Mouse (Mus musculus): ENCODE results near the gene Sap30bp. TPM values are rescaled to one million over a fixed set of nuclear protein-coding genes. Genes with fewer than 3 reads are reported as not detected.

The Sap30bp gene
- total and polyA plus RNA-seq, 2 experiments from 2014 or later, result 17.9 to 19.0 TPM

- TF ChIP-seq CTCF (IDR thresholded peaks at IDR 0.05; ENCODE audit: low read depth) (no peak), EP300 (IDR thresholded peaks at IDR 0.05; ENCODE audit: low read depth) (no peak)
- Histone ChIP-seq H3K36me3 (replicated peaks; ENCODE audit: control insufficient read depth, insufficient read depth, low read length) (peaks cover 33% of the 10 kb centered on the region), H3K9me3 (replicated peaks; ENCODE audit: control insufficient read depth, low read length) (no peaks in the 10 kb centered on the region), H3K27me3 (ENCODE audit: control insufficient read depth, insufficient read depth, low read length) (no peaks in the 10 kb centered on the region), H3K27ac (ENCODE audit: low read depth) (no peak overlapping the region), H3K4me1 (ENCODE audit: control insufficient read depth, insufficient read depth) (no peaks in the 10 kb centered on the region), H3K4me3 (ENCODE audit: low read depth, low read length) (no peak overlapping the region), H3K9ac (replicated peaks; ENCODE audit: low read depth, low read length) (no peak overlapping the region), H3K4me2 (ENCODE audit: low read depth, low read length) (no peak overlapping the region)
- 83% methylated on average over 5 of the region's 5 CpGs for WGBS
- no peak for DNase-seq (ENCODE audit: low spot score)
- ATAC-seq (ENCODE audit: insufficient read depth, low read depth), result no peak
Observed at GRCm38 (mm10) chr11:115919073-115919472, 14.0 kb upstream of the Sap30bp start.

GRCm38 (mm10) chr11:115920110-115920818, 12.8 kb upstream of the Sap30bp start:
- Histone ChIP-seq H3K4me1 (ENCODE audit: control insufficient read depth, insufficient read depth) (no peaks in the 10 kb centered on the region), H3K9ac (replicated peaks; ENCODE audit: low read depth, low read length) (no peak overlapping the region), H3K4me2 (ENCODE audit: low read depth, low read length) (no peak overlapping the region), H3K27me3 (ENCODE audit: control insufficient read depth, insufficient read depth, low read length) (no peaks in the 10 kb centered on the region), H3K27ac (ENCODE audit: low read depth) (no peak overlapping the region), H3K4me3 (ENCODE audit: low read depth, low read length) (no peak overlapping the region), H3K9me3 (replicated peaks; ENCODE audit: control insufficient read depth, low read length) (no peaks in the 10 kb centered on the region), H3K36me3 (replicated peaks; ENCODE audit: control insufficient read depth, insufficient read depth, low read length) (peaks cover 34% of the 10 kb centered on the region)
- 34% methylated on average over 6 of the region's 6 CpGs for WGBS
- peak; percentile 45 for DNase-seq (ENCODE audit: low spot score)
- TF ChIP-seq EP300 (IDR thresholded peaks at IDR 0.05; ENCODE audit: low read depth) (no peak), CTCF (IDR thresholded peaks at IDR 0.05; ENCODE audit: low read depth) (peak; percentile 69)
- ATAC-seq (ENCODE audit: insufficient read depth, low read depth), result no peak

- no peaks in the 10 kb centered on the region for H3K9me3 ChIP-seq (replicated peaks; ENCODE audit: control insufficient read depth, low read length)
- TF ChIP-seq CTCF (IDR thresholded peaks at IDR 0.05; ENCODE audit: low read depth), result no peak
- no peak for TF ChIP-seq EP300 (IDR thresholded peaks at IDR 0.05; ENCODE audit: low read depth)
- no peaks in the 10 kb centered on the region for H3K4me1 ChIP-seq (ENCODE audit: control insufficient read depth, insufficient read depth)
- no peak overlapping the region for H3K9ac ChIP-seq (replicated peaks; ENCODE audit: low read depth, low read length)
- H3K4me3 ChIP-seq (ENCODE audit: low read depth, low read length), result no peak overlapping the region
- H3K4me2 ChIP-seq (ENCODE audit: low read depth, low read length), result no peak overlapping the region
- ATAC-seq (ENCODE audit: insufficient read depth, low read depth), result no peak
- 100% methylated on average over 1 of the region's 1 CpGs for WGBS
- H3K36me3 ChIP-seq (replicated peaks; ENCODE audit: control insufficient read depth, insufficient read depth, low read length), result peaks cover 28% of the 10 kb centered on the region
- H3K27me3 ChIP-seq (ENCODE audit: control insufficient read depth, insufficient read depth, low read length), result no peaks in the 10 kb centered on the region
- no peak overlapping the region for H3K27ac ChIP-seq (ENCODE audit: low read depth)
- DNase-seq (ENCODE audit: low spot score), result no peak
Observed at GRCm38 (mm10) chr11:115921986-115922385, 11.1 kb upstream of the Sap30bp start.

- Histone ChIP-seq H3K4me1 (ENCODE audit: control insufficient read depth, insufficient read depth) (peaks cover 10% of the 10 kb centered on the region), H3K27me3 (ENCODE audit: control insufficient read depth, insufficient read depth, low read length) (no peaks in the 10 kb centered on the region), H3K9me3 (replicated peaks; ENCODE audit: control insufficient read depth, low read length) (no peaks in the 10 kb centered on the region), H3K27ac (ENCODE audit: low read depth) (no peak overlapping the region), H3K36me3 (replicated peaks; ENCODE audit: control insufficient read depth, insufficient read depth, low read length) (peaks cover 15% of the 10 kb centered on the region), H3K4me2 (ENCODE audit: low read depth, low read length) (no peak overlapping the region), H3K9ac (replicated peaks; ENCODE audit: low read depth, low read length) (no peak overlapping the region), H3K4me3 (ENCODE audit: low read depth, low read length) (no peak overlapping the region)
- 83% methylated on average over 8 of the region's 8 CpGs for WGBS
- no peak for DNase-seq (ENCODE audit: low spot score)
- TF ChIP-seq CTCF (IDR thresholded peaks at IDR 0.05; ENCODE audit: low read depth) (no peak), EP300 (IDR thresholded peaks at IDR 0.05; ENCODE audit: low read depth) (no peak)
- ATAC-seq (ENCODE audit: insufficient read depth, low read depth), result no peak
Observed at GRCm38 (mm10) chr11:115929031-115929430, 4.1 kb upstream of the Sap30bp start.

GRCm38 (mm10) chr11:115929818-115930217, 3.3 kb upstream of the Sap30bp start:
- Histone ChIP-seq H3K36me3 (replicated peaks; ENCODE audit: control insufficient read depth, insufficient read depth, low read length) (peaks cover 15% of the 10 kb centered on the region), H3K4me2 (ENCODE audit: low read depth, low read length) (no peak overlapping the region), H3K4me3 (ENCODE audit: low read depth, low read length) (no peak overlapping the region), H3K27ac (ENCODE audit: low read depth) (no peak overlapping the region), H3K4me1 (ENCODE audit: control insufficient read depth, insufficient read depth) (peaks cover 17% of the 10 kb centered on the region), H3K9ac (replicated peaks; ENCODE audit: low read depth, low read length) (no peak overlapping the region), H3K9me3 (replicated peaks; ENCODE audit: control insufficient read depth, low read length) (no peaks in the 10 kb centered on the region), H3K27me3 (ENCODE audit: control insufficient read depth, insufficient read depth, low read length) (no peaks in the 10 kb centered on the region)
- DNase-seq (ENCODE audit: low spot score) (no peak), ATAC-seq (ENCODE audit: insufficient read depth, low read depth) (no peak)
- TF ChIP-seq CTCF (IDR thresholded peaks at IDR 0.05; ENCODE audit: low read depth) (no peak), EP300 (IDR thresholded peaks at IDR 0.05; ENCODE audit: low read depth) (no peak)
- 63% methylated on average over 3 of the region's 3 CpGs for WGBS

- TF ChIP-seq CTCF (IDR thresholded peaks at IDR 0.05; ENCODE audit: low read depth) (no peak), EP300 (IDR thresholded peaks at IDR 0.05; ENCODE audit: low read depth) (no peak)
- H3K9me3 ChIP-seq (replicated peaks; ENCODE audit: control insufficient read depth, low read length), result no peaks in the 10 kb centered on the region
Observed at GRCm38 (mm10) chr11:115931235-115931634, 1.8 kb upstream of the Sap30bp start.

More at GRCm38 (mm10) chr11:115931235-115931634, 1.8 kb upstream of the Sap30bp start:
- Histone ChIP-seq H3K27ac (ENCODE audit: low read depth) (no peak overlapping the region), H3K9ac (replicated peaks; ENCODE audit: low read depth, low read length) (no peak overlapping the region), H3K4me2 (ENCODE audit: low read depth, low read length) (no peak overlapping the region), H3K36me3 (replicated peaks; ENCODE audit: control insufficient read depth, insufficient read depth, low read length) (peaks cover 15% of the 10 kb centered on the region), H3K27me3 (ENCODE audit: control insufficient read depth, insufficient read depth, low read length) (no peaks in the 10 kb centered on the region), H3K4me1 (ENCODE audit: control insufficient read depth, insufficient read depth) (peaks cover 17% of the 10 kb centered on the region), H3K4me3 (ENCODE audit: low read depth, low read length) (no peak overlapping the region)
- WGBS, result 63% methylated on average over 3 of the region's 3 CpGs
- ATAC-seq (ENCODE audit: insufficient read depth, low read depth), result no peak
- no peak for DNase-seq (ENCODE audit: low spot score)

Measured in heart, postnatal 0 days (tissue).